Mouse (Mus musculus) frontal cortex, adult (tissue): ENCODE measurements around the gene Tuba3a.
"Not testable (repeated sequence)": the region's sequence is repeated elsewhere in the genome, so short reads cannot be mapped to it uniquely, and the experiment has no call there.

ENCODE experiments used
- ATAC-seq: cut with Nextera tagmentation; 2 replicates; pipeline ENCODE4 v1.9.2; 2017; ENCODE audit warnings: mild to moderate bottlenecking, moderate library complexity, mixed read lengths; ENCODE audit not compliant: low TSS enrichment

The Tuba3a gene

DNA sequence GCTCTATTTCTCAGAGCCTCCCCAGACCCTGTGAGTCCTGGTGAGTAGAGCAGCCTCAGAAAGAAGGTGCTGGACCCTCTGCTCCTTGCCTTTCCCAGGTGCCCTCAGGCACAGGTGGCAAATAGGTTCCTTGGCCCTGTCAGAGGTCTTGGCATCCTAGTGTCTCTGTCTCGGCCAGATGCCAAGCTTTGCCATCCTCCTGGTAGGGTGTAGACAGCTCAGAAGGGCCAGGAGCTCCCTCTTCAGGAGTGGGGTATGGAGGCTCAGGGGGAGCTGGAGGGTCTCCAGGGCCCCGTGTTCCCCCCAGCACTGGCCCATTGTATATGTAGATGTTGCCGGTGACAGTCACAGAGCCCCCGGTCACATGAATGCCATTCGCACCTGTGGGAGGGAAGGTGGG is 21.2 kb upstream of the Tuba3a start:
- no peak for ATAC-seq

DNA sequence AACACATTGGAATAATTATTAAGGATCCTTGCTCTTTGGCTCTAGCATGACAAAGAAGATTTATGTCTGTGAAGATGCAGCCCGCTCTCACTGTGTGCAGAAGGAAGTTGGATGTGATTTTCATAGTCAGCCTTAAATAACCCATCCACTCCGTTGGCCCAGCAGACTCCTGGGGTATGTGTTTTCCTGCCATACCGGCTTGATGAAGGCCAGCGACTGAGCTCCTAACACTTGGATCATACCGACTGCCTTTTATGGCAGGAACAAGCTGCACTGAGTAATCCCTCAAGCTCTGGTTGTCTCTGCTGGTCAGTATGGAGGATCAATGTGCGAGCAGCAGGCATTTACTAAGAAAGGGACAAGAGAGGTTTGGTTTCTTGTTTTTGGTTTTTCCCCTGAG is 19.6 kb upstream of the Tuba3a start:
- ATAC-seq, result no peak

DNA sequence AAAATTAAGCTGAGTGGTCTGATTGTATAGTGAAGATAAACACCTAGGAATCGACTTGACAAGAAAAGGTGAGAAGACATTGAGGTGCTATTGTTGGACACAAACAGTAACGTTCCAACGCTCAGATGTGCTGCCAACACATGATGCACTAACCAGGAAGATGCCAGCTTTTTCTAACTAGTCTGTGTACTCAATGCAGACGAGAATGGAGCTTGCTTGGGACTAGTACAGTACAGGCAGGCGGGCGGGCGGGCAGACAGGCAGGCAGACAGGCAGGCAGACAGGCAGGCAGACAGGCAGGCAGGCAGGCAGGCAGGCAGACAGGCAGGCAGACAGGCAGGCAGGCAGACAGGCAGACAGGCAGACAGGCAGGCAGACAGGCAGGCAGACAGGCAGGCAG is 18.6 kb upstream of the Tuba3a start:
- not testable (repeated sequence) for ATAC-seq

DNA sequence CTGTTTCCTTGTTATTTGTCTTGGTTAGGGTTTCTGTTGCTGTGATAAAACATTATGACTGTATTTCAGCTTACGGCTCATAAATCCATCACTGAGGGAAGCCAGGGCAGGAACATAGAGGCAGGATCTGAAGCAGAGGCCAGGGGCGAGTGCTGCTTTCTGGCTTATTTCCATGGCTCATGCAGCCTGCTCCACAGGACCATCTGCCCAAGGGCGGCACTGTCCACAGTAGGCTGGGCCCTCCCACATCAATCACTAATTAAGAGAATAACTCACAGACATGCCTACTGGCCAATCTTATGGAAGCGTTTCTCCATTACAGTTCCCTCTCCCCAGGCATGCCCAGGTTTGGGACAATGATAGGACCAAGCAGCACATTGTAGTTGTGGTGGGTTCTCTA is 17.4 kb upstream of the Tuba3a start:
- no peak for ATAC-seq

DNA sequence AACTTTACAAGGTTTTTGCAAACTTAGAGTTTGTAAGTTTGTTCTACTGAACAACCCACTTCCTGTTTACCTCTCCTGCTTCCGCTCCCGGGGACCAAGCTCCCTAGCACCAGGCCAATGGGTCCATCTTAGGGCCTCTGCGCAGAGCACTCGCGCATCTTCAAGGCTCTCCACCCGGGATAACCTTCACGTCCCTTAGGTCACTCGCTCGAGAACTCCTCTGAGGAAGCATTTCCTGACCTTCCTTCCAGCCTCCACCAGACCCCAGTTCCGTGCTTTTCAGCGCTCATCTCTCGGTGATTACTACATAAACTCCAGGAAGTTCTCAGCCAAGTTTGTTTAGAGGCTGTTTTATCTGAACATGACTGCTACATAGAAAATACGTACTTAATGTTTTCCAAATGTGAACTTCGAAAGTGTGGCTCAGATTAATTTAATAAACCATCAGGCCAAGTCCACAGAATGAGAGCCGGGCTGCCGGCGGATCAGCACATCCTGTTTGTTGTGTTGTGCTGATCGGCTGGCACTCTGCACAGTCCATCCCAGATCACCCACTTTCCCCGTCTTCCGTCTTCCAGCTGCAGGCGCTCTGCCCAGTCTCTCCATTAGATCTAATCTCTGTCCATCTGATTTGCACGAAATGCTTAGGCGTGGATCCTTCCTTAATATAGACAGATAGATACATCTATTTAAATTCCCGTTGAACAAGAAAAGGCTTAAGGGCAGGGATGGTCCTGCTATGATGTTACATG is 16.6 kb upstream of the Tuba3a start:
- ATAC-seq, result no peak

DNA sequence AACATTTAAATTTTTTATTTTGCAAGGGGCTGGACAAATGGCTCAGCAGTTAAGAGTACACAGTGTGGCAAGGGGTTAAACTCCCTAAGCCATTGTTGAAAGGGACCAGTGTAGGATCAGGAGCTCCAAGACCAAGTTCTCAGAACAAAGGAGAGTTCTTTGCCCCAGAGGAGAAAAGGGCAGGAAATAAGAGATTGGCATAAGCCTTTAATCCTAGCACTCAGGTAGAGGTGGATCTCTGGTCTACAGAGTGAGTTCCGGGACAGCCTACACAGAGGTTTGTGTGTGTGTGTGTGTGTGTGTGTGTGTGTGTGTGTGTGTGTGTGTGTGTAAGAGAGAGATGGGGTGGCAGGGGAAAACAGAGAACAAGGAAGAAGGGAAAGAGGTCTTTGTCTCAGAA is 15.1 kb upstream of the Tuba3a start:
- ATAC-seq, result no peak

DNA sequence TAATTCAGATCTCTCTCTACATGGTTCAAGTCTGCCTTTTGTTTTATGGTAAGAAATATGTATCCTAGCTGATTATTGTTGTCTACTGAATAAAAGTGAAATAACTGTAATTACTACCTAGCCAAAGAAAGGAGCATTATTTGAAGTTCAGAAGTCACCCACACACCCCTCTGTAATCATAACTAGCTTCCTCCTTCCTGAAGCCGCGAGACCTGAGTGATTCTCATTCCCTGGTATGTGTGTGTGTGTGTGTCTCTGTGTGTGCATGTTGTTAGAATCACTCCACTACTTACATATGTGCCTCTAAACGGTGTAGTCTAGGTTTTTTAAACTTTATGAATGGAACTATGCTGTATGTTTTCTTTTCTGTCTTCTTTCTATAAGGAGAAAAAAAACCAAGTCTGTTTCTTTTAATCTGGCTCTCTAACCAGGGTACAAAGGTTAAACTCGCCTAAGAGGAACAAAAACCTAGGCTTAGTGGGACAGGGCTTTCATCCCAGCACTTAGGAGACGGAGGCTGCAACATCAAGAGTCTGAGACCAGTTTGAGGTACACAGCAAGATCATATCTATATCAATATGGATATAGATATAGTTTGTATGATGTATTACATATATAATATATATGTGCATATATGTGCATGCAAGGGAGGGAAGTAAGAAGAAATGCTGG is 11.4 kb upstream of the Tuba3a start:
- no peak for ATAC-seq

DNA sequence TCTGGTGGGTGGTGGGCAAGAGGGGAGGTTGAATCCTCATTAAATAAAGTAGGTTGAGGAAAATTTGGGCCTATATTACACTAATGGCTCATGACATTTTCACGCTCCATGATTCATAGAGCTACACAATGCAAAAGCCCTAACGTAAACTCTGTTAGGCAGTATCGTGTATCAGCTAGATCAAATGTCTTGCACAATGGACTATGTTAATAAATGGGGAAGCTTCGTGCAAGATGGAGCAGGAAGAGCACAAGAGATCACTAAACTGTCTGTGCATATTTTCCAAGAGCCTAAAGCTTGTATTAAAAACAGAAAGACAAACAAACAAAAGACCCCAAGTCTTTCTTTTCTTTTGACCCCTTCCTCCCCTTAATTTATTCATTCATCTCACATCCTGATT is 8.2 kb upstream of the Tuba3a start:
- ATAC-seq, result no peak

DNA sequence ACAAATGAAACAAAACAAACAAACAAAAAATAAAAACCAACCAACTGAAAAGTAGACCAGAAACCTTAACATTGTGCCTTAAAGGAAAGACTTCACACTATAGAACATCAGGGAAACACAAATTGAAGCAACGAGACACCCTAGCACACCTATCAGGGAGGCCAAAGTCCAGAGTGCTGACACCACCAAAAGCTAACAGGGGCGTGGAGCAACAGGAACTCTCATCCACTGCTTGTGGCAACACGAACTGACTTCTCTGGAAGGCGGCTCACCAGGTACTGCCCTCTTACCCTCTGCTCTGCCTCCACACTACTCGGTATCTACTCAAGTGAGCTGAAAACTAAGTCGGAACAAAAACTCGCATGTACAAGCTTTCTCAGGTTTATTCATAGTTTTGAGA is 6.4 kb upstream of the Tuba3a start:
- ATAC-seq, result no peak

DNA sequence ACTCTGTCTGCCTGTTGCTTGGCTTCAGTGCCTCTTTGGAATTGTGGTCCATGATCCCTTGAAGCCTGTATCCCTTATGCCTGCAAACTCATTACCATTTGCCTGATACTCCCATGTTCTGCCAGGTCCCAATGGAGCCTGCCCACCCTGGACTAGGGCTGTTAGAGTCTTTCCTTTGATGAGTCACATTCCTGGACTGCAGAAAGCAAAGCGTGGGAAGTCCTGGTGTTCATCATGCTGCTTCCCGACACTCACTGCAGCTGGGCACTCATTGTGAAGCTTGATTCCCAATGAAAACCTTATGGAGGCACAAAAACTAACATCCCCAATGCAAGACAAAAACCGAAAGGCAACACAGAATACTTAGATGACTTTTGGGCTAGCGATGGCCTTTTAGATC is 5.5 kb upstream of the Tuba3a start:
- ATAC-seq, result peak; percentile 93

DNA sequence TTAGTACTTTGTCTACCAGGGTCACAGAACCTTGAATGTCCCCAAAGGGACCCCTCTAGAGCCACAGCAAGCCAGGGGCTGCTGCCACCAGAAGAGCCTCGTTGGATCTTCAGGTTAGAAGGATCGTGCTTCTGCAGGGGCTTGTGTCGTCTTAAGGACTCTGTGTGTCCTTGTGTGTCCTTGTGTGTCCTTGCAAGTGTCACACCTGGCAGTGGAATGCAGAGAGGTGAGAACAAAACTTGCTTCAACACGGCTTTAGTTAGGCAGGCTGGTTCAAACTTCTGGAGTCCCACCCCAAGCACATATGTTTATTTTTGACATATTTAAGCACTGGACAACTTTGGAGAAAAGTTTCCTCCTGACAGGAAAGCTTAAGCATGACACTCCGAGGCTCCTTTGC is 2.9 kb upstream of the Tuba3a start:
- ATAC-seq, result no peak

DNA sequence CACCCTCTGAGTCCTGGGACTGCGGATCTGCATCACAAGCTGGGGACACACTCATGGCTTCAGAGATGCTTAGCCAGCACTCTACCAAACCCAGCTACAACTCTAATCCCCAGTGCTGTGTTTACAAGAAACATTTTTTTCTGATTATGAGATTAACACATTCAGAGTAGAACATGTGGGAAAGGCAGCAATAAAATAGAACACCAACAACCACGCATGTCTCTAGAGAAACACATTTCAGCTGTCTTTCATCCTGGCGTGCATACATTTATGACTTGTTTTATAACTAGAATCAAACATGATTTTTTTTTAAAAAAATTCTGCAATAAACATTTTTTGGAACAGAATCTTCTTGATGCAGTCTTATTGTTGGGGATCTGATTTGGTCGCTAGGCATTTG is 1.1 kb upstream of the Tuba3a start:
- peak; percentile 49; the same call in 1 of the 2 replicates for ATAC-seq

DNA sequence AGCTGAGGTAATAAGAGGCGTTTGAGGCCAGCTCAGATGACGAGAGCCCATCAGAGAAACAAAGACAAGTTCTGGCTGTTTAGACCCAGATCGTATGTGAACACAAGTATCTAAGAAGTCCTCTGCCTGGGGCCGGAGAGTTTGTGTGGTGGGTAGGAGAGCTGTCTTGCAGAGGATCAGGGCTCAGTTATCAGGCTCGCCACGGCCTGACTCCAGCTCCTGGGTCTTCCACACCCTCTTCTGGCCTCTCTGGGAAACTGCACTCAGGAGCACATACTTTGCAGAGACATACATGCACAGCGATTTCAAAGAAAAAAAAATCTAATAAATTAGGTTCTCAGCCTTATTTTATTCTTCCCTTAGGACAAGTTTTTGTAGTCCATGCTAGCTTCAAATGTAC is 1.1 kb downstream of the Tuba3a start:
- ATAC-seq, result no peak

DNA sequence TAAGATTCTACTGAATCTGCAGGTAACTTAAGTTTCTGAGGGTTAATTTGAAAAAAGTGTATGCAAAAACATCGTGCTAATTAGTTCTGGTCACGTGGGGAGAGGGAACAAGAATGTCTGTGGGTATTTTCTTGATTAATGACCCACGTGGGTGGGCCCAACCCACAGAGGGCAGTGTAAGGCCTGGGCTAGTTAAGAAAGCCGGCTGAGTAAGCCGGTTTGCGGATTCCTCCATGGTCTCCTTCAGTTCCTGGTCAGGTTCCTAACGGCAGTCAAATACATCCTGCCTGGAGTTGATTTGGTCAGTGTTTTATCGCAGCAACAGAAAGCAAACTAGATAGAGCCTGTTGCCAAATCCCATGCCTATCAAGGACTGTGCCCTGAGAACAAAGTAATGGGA is 1.6 kb downstream of the Tuba3a start:
- ATAC-seq, result no peak

DNA sequence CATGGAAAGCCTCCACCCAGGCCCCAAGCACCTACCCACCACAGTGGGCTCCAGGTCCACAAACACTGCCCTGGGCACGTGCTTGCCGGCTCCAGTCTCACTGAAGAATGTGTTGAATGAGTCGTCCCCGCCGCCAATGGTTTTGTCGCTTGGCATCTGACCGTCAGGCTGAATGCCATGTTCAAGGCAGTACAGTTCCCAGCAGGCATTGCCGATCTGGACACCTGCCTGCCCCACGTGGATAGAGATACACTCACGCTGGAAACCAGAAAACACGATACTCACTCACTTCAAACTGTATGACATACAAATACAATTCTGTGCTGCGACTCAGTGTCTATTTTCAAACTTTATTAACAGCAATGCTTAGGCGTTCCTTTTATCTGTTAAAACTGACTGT is 3.1 kb downstream of the Tuba3a start:
- ATAC-seq, result not testable (repeated sequence)

DNA sequence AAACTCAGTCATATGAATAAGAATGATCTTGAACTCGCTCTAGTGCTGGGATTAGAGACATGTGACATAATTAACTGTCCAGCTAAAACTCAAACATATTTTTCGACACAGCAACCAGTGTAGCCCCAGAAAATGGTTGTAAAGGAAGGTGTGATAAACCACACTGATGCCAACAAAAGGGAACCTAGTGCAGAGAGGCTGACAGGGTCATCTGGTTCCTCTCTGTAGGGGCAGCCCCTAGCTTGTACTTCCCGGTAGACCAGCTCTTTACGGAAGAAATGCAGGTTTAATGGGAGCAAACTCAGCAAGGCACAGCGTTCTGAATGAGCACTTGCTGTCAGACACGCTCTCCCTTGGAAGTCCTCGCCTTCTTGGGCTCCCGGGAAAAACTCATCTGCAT is 6.1 kb downstream of the Tuba3a start:
- no peak for ATAC-seq

DNA sequence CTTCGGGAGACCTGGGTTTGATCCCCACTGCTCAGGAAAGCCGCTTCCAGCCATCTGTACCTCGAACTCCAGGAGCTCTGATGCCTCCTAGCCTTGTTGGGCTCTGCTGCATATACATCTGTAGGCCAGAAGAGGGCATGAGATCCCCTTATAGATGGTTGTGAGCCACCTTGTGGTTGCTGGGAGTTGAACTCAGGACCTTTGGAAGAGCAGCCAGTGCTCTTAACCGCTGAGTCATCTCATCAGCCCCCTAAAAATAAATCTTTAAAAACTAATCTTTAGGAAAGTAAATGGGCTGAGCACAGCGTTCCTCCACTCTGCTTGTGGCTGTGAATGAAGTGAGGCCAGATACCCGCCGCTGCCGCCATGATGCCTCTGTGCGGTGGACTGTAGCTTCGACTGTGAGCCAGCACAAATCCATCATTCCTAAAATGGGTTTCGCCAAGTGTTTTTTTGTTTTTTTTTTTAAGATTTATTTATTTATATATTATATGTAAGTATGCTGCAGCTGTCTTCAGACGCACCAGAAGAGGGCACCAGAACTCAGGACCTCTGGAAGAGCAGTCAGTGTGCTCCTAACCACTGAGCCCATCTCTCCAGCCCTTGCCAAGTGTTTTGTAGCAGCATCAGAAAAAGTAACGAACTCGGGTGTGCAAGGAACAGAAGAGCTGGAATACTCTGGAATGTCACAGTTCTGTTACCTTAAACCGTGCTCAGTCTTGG is 10.8 kb downstream of the Tuba3a start:
- no peak for ATAC-seq

DNA sequence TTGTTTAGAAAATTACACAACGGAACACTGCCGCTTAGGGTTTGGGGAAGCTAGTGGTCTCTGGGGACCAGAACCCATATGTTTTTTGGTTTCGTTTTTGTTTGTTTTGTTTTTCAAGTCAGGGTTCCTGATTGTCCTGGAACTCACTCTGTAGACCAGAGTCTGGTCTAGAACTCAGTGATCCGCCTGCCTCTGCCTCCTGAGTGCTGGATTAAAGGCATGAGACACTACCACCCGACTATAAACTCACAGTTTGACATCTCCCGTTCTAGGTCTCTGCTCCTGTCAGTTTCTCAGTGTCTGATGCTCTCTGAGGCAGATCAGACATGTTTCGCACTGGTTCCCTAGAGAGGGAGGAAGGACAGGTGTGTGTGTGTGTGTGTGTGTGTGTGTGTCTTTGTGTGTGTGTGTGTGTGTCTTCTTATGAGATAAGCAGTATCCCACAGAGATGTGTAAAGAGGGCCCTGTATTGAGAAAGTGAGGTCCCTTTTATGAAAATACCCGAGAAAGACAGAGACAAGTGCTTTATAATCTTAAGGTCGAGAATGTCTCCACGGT is 13.5 kb downstream of the Tuba3a start:
- ATAC-seq, result no peak

DNA sequence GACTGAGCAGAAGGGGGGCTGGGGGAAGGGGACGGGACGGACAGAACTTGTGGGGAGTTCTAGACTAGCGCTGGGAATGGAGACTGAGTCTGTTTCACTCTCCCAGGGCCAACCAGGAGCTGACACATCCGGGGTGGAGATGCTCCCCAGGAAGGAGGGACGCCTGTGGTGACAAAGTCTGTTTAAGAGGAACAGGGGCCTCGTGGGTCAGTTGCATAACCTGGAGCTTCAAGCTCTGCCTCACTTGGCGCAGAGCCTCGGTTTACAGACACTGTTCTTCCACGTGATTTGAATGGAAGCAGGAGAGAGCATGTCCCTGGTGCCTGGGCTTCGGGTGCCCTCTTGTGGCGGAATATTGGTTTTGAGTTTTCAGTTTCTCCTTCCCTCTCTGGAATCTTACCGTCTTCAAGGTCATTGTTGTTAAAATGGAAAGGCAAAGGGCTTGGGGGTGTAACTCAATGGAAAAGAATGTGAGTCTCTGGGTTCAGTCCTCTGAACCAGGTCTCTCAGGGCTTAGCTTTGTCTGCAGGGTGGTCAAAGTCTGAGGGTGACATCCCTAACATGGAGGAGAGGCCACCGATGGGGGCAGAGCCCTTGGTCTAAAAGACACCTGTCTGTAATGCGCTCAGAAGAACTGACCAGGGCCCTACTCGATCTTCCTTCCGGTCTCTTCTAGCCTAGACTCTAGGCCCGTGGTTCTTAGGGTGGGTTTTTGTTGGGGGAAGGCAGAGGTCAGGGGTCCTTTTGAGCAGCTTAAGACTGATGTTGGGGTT is 14.2 kb downstream of the Tuba3a start:
- peak; percentile 94 for ATAC-seq

DNA sequence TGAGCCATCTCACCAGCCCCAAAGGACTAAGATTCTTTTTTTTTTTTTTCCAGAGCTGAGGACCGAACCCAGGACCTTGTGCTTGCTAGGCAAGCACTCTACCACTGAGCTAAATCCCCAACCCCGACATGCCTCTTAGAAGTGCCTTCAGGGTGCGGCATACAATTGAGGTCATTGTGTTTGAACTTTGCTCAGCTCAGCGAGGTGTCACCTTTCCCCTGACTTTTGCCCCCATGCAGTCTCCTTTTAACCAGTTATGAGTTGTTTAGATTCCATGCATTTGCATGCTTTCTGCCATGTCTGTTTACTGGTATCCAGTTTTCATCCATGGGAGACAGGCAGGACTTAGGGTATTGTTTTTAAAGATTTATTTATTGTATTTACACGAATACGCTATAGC is 17.0 kb downstream of the Tuba3a start:
- no peak for ATAC-seq

DNA sequence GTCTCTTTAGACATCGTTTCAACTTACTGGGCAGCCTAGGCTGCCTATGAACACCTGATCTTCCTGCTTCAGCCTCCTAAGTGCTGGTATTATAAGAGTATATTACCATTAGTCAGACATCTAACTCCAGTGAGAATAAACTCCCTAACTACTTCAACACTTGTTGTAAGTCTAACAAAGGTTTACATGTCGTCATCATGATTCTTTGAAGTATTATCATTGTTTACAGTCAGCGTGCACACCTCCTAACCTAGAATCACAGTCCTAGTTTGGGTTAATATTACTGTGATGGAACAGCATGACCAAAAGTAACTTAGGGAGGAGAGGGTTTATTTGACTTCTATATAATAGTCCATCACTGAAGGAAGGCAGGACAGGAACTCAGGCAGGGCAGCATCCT is 18.4 kb downstream of the Tuba3a start:
- no peak for ATAC-seq

DNA sequence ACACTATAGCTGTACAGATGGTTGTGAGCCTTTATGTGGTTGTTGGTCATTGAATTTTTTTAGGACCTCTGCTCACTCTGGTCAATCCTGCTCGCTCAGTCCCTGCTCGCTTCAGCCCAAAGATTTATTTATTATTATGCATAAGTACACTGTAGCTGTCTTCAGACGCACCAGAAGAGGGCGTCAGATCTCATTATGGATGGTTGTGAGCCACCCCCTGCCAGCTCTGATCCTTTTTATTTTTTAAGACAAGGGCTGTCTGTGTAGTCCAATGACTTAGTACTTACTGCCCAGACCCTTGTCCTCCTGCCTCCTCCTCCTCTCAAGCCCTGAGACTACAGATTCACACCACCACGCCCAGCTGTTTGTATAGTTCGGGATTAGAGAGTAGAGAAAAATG is 19.2 kb downstream of the Tuba3a start:
- ATAC-seq, result not testable (repeated sequence)
